Mouse (Mus musculus) hindbrain, postnatal 0 days (tissue): ENCODE data around the gene Mrpl43. TPM values are rescaled to one million over a fixed set of nuclear protein-coding genes. Genes with fewer than 3 reads are reported as not detected.

ENCODE experiments used
- ATAC-seq: fragments of 200-750 bp; cut with Nextera tagmentation; 2 replicates; pipeline ENCODE4 v1.8.0; 2017; ENCODE audit warnings: mild to moderate bottlenecking, moderate TSS enrichment, moderate library complexity
- DNase-seq: peaks from one replicate; pipeline ENCODE4 v3.0.0-alpha.2; 2015; ENCODE audit warnings: low spot score
- H3K27ac ChIP-seq: fragments of 300-500 bp; sonication (generic); 2 replicates; pipeline ENCODE4 v1.5.1; 2014; ENCODE audit warnings: mild to moderate bottlenecking
- H3K27me3 ChIP-seq: fragments of 300-500 bp; sonication (generic); 2 replicates; pipeline ENCODE4 v1.6.1; 2014; ENCODE audit warnings: low read length, mixed read lengths; ENCODE audit not compliant: insufficient read depth
- H3K36me3 ChIP-seq: fragments of 300-500 bp; sonication (generic); 2 replicates; pipeline ENCODE4 v1.6.1; 2014; ENCODE audit warnings: low read length, mixed read lengths; ENCODE audit not compliant: insufficient read depth
- H3K4me1 ChIP-seq: fragments of 300-500 bp; sonication (generic); 2 replicates; pipeline ENCODE4 v1.6.1; 2014; ENCODE audit warnings: antibody characterized with exemption, low read length, mixed read lengths; ENCODE audit not compliant: insufficient read depth
- H3K4me2 ChIP-seq: fragments of 300-500 bp; sonication (generic); 2 replicates; pipeline ENCODE4 v1.6.1; 2014; ENCODE audit warnings: low read depth, mild to moderate bottlenecking, low read length, moderate library complexity, mixed read lengths
- H3K4me3 ChIP-seq: fragments of 300-500 bp; sonication (generic); 2 replicates; pipeline ENCODE4 v1.5.1; 2014; ENCODE audit warnings: low read length
- H3K9ac ChIP-seq: fragments of 300-500 bp; sonication (generic); replicated peaks from 2 replicates; pipeline ENCODE4 v1.6.1; 2014; ENCODE audit warnings: mild to moderate bottlenecking, low read length, moderate library complexity, mixed read lengths
- H3K9me3 ChIP-seq: fragments of 300-500 bp; sonication (generic); 2 replicates; pipeline ENCODE4 v1.6.1; 2016; ENCODE audit warnings: low read length, mixed read lengths
- CTCF ChIP-seq: IDR thresholded peaks from 2 replicates; pipeline ENCODE4 v1.5.1; 2016; ENCODE audit warnings: antibody characterized with exemption, control low read depth, low read depth
- WGBS: fragments of 180-500 bp; shearing (Covaris S2); extraction: QIAGEN DNeasy Blood & Tissue Kit; methylation state at CpG from one replicate; pipeline ENCODE4 v1.1.7; 2014; 5-methylcytosine and 5-hydroxymethylcytosine counted together
- polyA plus RNA-seq: library from polyadenylated mRNA; unstranded; fragments of >200 nt; fragmentation: Nextera tagmentation; extraction: Ambion mirVana; gene quantifications from 2 replicates; pipeline ENCODE4 v1.2.1, GENCODE M21; 2015
- total RNA-seq: library from RNA; depleted of rRNA; stranded (reverse); fragments of >200 nt; gene quantifications from 2 replicates; pipeline ENCODE4 v1.2.3, GENCODE M21; 2014

Gene Mrpl43
- total and polyA plus RNA-seq, 2 experiments from 2014 or later = 97.1 to 109 TPM

DNA sequence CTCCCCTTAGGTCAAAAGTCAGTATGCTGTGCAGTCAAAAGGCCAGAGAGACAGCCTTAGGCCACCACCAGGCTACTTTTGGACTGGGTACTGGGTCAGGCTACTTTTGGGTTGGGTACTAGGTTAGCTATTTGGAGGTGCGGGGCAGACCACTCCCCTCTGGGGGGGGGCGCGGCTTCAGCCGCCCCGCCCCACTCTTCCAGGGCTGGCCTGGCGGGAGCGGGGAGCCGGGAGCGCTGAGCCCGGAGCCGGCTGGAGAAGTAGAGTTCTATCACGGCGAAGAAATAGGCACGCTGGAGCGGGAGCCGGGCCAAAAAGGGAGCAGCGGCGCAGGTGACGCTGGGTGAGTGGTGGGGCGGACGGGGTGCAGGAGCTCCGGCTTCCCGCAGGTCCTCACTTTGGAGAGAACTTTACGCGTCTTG lies 8.8 kb upstream of the Mrpl43 start:
- Histone ChIP-seq H3K4me1 (peaks cover 31% of the 10 kb centered on the region), H3K9me3 (no peaks in the 10 kb centered on the region), H3K27ac (peak overlapping the region; percentile 20; the same call in 1 of the 2 replicates), H3K27me3 (no peaks in the 10 kb centered on the region; the same call in 1 of the 2 replicates), H3K9ac (peak overlapping the region; percentile 37; the same call in 1 of the 2 replicates), H3K4me2 (peak overlapping the region; percentile 83), H3K4me3 (peak overlapping the region; percentile 69), H3K36me3 (peaks cover 18% of the 10 kb centered on the region; the same call in 1 of the 2 replicates)
- no peak for DNase-seq
- no peak for TF ChIP-seq CTCF
- no peak for ATAC-seq
- WGBS = 0% methylated on average over 23 of the region's 25 CpGs

DNA sequence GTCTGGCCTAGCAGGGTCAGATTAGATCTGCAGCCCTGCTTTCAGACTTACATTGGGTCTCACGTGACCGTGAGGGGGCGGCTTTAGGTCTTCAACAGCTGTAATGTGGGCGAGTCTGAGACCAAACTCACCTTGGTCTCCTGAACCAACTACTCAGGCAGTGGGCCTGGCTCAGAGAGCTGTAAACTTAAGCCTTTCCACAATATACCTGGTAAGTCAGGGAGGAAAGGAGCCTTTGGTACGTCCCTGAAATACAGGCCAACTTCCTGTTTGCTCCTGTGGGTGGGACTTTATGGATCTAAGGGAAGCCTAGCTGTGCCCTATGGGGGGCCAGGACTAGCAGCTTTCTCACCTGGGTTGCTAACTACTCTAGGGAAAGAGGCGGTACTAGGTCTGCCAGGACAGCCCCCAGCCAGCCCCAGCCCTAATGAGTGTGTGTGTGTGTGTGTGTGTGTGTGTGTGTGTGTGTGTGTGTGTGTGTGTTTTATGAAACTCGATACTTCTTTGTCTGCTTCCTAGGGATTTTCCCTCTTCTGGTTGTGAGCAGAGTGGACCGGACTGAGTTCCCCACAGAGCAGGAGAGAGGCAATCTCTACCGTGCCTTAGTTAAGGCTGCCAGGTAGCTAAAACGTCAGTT lies 8.2 kb upstream of the Mrpl43 start, which contains the start of gene Lzts2:
Lzts2 (plus strand) TSS at position 80 of the 637 bp plus-strand sequence.
- Histone ChIP-seq H3K4me3 (peak within 1 kb of the TSS; percentile 69), H3K36me3 (peaks cover 18% of the 10 kb centered on the region; the same call in 1 of the 2 replicates), H3K4me2 (peak within 1 kb of the TSS; percentile 83), H3K4me1 (peaks cover 31% of the 10 kb centered on the region), H3K9me3 (no peaks in the 10 kb centered on the region), H3K9ac (peak within 1 kb of the TSS; percentile 37; the same call in 1 of the 2 replicates), H3K27me3 (no peaks in the 10 kb centered on the region; the same call in 1 of the 2 replicates), H3K27ac (peak within 1 kb of the TSS; percentile 20; the same call in 1 of the 2 replicates)
- WGBS = 17% methylated on average over 10 of the region's 10 CpGs
- no peak for ATAC-seq
- no peak for TF ChIP-seq CTCF
- DNase-seq = no peak

DNA sequence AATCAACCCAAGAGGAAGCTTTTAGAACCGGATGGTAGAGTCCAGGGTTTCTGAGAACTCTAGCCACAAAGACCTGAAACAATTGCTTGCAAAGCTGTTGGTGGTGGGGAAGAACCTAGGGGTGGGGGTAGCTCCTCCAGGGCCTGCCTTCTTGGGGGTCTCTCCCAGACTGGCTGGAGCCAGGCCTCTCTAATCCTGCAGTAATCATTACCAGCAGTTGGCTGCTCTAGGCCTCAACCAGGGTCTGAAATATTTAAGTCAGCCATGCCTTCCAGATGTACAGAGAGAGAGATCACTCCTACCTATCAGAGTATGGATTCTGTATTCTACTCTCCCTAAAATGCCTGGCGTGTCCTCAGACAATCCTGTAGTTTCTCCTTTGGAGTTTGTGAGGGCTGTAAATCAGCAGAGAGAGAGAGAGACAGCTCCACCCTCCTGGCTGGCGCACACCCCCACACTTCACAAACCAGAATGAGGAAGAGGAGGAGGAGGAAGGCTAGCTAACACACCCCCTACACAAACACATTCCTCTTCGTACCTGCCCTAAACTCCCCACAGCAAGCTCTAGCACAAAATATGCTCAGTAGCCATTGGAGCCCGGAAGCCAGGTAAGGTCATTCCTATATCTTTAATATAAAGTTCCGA lies 7.5 kb upstream of the Mrpl43 start:
- H3K4me2 ChIP-seq = no peak overlapping the region
- ATAC-seq = no peak

DNA sequence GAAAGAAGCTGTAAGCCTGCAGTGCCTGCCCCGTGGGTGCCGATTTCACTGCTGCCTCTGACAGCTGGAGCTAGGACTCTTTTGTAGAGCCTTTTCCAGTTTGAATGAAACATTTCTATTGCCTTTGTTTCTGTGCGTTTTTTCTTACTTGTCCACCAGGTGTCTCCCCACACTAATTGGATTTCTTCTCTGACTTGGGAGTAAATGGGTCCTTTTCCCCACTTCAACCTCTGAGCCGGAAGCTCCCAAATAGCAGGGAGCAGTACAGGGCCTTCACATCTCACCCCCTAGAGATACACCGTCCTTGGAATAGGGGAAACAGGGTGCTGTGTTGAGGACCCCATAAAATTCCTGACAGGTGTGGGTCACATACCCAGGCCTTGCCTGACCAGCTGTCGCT lies 6.4 kb upstream of the Mrpl43 start:
- TF ChIP-seq CTCF = peak; percentile 73
- 32% methylated on average over 6 of the region's 6 CpGs for WGBS
- H3K9ac ChIP-seq = 0 out of 2 replicates have a peak overlapping the region, but pooled peaks have one; percentile 24
- H3K27ac ChIP-seq = peak overlapping the region; percentile 48; the same call in 1 of the 2 replicates
- no peaks in the 10 kb centered on the region; the same call in 1 of the 2 replicates for H3K27me3 ChIP-seq
- no peak overlapping the region for H3K4me3 ChIP-seq
- ATAC-seq = no peak
- DNase-seq = peak; percentile 63
- no peak overlapping the region for H3K4me2 ChIP-seq
- H3K9me3 ChIP-seq = no peaks in the 10 kb centered on the region
- peaks cover 22% of the 10 kb centered on the region for H3K4me1 ChIP-seq
- peaks cover 18% of the 10 kb centered on the region; the same call in 1 of the 2 replicates for H3K36me3 ChIP-seq

More for the DNA sequence above, 7.5 kb upstream of the Mrpl43 start:
- no peak overlapping the region for H3K9ac ChIP-seq
- H3K27ac ChIP-seq = no peak overlapping the region
- DNase-seq = no peak
- H3K36me3 ChIP-seq = peaks cover 18% of the 10 kb centered on the region; the same call in 1 of the 2 replicates
- H3K27me3 ChIP-seq = no peaks in the 10 kb centered on the region; the same call in 1 of the 2 replicates
- peaks cover 24% of the 10 kb centered on the region for H3K4me1 ChIP-seq
- H3K4me3 ChIP-seq = no peak overlapping the region
- 76% methylated on average over 6 of the region's 6 CpGs for WGBS
- H3K9me3 ChIP-seq = no peaks in the 10 kb centered on the region
- no peak for TF ChIP-seq CTCF

DNA sequence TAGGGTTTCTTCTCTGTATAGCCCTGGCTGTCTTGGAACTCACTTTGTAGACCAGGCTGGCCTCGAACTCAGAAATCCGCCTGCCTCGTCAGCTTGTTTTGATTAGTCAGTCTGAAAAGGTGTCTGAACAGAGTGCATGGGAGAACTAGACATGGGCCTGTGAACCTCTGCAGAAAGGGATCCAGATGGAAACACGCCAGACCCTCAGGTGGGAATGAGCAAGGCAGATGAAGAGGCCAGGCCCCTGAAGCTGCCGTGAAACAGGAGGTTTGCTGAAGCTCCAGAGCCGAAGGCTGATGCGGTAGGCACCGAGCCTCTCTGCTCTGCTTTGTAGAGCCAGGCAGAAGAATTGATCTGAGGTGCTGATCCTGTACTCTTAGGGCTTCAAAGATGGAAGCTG lies 6.0 kb upstream of the Mrpl43 start:
- Histone ChIP-seq H3K9ac (0 out of 2 replicates have a peak overlapping the region, but pooled peaks have one; percentile 24), H3K36me3 (peaks cover 18% of the 10 kb centered on the region; the same call in 1 of the 2 replicates), H3K4me3 (no peak overlapping the region), H3K4me1 (peaks cover 24% of the 10 kb centered on the region), H3K27me3 (no peaks in the 10 kb centered on the region; the same call in 1 of the 2 replicates), H3K4me2 (no peak overlapping the region), H3K9me3 (no peaks in the 10 kb centered on the region), H3K27ac (peak overlapping the region; percentile 48; the same call in 1 of the 2 replicates)
- WGBS = 79% methylated on average over 8 of the region's 8 CpGs
- ATAC-seq = no peak
- no peak for DNase-seq
- no peak for TF ChIP-seq CTCF

DNA sequence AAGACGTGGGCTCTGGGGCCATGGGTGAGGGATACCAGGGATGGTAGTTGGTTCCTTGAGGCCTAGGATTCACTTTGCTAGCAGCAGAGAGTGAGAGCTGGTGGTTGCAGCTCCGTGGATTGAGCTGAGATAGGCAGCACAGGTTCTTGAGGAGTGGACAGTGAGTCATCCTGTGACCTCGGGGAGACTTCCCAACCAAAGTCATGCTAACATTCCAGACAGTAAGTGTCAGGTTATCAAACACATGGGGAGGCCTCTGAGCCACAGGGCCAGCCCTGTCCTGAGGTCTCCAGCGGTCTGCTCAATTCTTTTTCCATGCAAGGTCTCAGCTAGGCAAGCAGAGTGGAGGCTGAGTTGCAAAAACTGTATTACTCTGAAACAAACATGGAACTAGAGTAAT lies 4.4 kb upstream of the Mrpl43 start:
- no peaks in the 10 kb centered on the region for H3K9me3 ChIP-seq
- 88% methylated on average over 4 of the region's 4 CpGs for WGBS
- H3K27ac ChIP-seq = no peak overlapping the region
- no peak overlapping the region for H3K4me3 ChIP-seq
- peaks cover 14% of the 10 kb centered on the region for H3K4me1 ChIP-seq
- TF ChIP-seq CTCF = no peak
- no peak for DNase-seq
- peaks cover 18% of the 10 kb centered on the region; the same call in 1 of the 2 replicates for H3K36me3 ChIP-seq
- no peak overlapping the region for H3K4me2 ChIP-seq
- no peaks in the 10 kb centered on the region; the same call in 1 of the 2 replicates for H3K27me3 ChIP-seq
- no peak overlapping the region for H3K9ac ChIP-seq
- ATAC-seq = no peak
